Mouse (Mus musculus): ENCODE data around the gene Phlda2.

- TF ChIP-seq CTCF (conservative IDR thresholded peaks at IDR 0.05 in 1 of 2, IDR thresholded peaks at IDR 0.05 in 1 of 2; ENCODE audit: low read depth in 2 of 2, low read length in 2 of 2) (no peak), POLR2A (IDR thresholded peaks at IDR 0.05; ENCODE audit: low read depth, low read length) (no peak), EP300 (IDR thresholded peaks at IDR 0.05; ENCODE audit: low read length) (no peak), USF1 (IDR thresholded peaks at IDR 0.05; ENCODE audit: low read depth, low read length) (no peak), CHD1 (IDR thresholded peaks at IDR 0.05; ENCODE audit: low read depth, low read length) (no peak)
Measured at GRCm38 (mm10) chr7:143500912-143501311, 2.0 kb downstream of the Phlda2 start.

Measured in CH12.LX (cell line).